Mouse (Mus musculus) stomach, embryonic 16.5 days (tissue): Measurements from ENCODE around the gene A130010J15Rik. TPM values are rescaled to one million over a fixed set of nuclear protein-coding genes. Genes with fewer than 3 reads are reported as not detected.

Experiments used
- ATAC-seq: fragments of 200-750 bp; cut with Nextera tagmentation; 2 replicates; pipeline ENCODE4 v1.8.0; 2017; ENCODE audit warnings: moderate number of reproducible peaks, moderate TSS enrichment; ENCODE audit not compliant: insufficient read depth, low FRiP score
- H3K27ac ChIP-seq: fragments of 300-500 bp; sonication (generic); 2 replicates; pipeline ENCODE4 v1.5.1; 2014; ENCODE audit warnings: low read length
- H3K27me3 ChIP-seq: fragments of 300-500 bp; sonication (generic); 2 replicates; pipeline ENCODE4 v1.6.1; 2014; ENCODE audit warnings: low read length, control low read depth, mixed read lengths; ENCODE audit not compliant: control insufficient read depth, insufficient read depth
- H3K36me3 ChIP-seq: fragments of 300-500 bp; sonication (generic); 2 replicates; pipeline ENCODE4 v1.6.1; 2014; ENCODE audit warnings: low read length; ENCODE audit not compliant: control insufficient read depth, insufficient read depth
- H3K4me1 ChIP-seq: fragments of 300-500 bp; sonication (generic); 2 replicates; pipeline ENCODE4 v1.6.1; 2014; ENCODE audit warnings: low read length, control low read depth, mixed read lengths; ENCODE audit not compliant: control insufficient read depth, insufficient read depth
- H3K4me2 ChIP-seq: fragments of 300-500 bp; sonication (generic); 2 replicates; pipeline ENCODE4 v1.6.1; 2014; ENCODE audit warnings: low read depth, low read length, mixed read lengths
- H3K4me3 ChIP-seq: fragments of 300-500 bp; sonication (generic); replicated peaks from 2 replicates; pipeline ENCODE4 v1.5.1; 2014; ENCODE audit warnings: mild to moderate bottlenecking, low read length
- H3K9ac ChIP-seq: fragments of 300-500 bp; sonication (generic); 2 replicates; pipeline ENCODE4 v1.6.1; 2014; ENCODE audit warnings: low read length
- H3K9me3 ChIP-seq: fragments of 300-500 bp; sonication (generic); replicated peaks from 2 replicates; pipeline ENCODE4 v1.6.1; 2016; ENCODE audit warnings: low read length, control low read depth; ENCODE audit not compliant: control insufficient read depth
- WGBS: fragments of 180-500 bp; shearing (Covaris S2); extraction: QIAGEN DNeasy Blood & Tissue Kit; methylation state at CpG from one replicate; pipeline ENCODE4 v1.1.7; 2014; 5-methylcytosine and 5-hydroxymethylcytosine counted together
- polyA plus RNA-seq: library from polyadenylated mRNA; unstranded; fragments of >200 nt; fragmentation: Nextera tagmentation; extraction: Ambion mirVana; gene quantifications from 2 replicates; pipeline ENCODE4 v1.2.1, GENCODE M21; 2015

The A130010J15Rik gene
- polyA plus RNA-seq, 1 experiment from 2014 or later, result 15.8 TPM

DNA sequence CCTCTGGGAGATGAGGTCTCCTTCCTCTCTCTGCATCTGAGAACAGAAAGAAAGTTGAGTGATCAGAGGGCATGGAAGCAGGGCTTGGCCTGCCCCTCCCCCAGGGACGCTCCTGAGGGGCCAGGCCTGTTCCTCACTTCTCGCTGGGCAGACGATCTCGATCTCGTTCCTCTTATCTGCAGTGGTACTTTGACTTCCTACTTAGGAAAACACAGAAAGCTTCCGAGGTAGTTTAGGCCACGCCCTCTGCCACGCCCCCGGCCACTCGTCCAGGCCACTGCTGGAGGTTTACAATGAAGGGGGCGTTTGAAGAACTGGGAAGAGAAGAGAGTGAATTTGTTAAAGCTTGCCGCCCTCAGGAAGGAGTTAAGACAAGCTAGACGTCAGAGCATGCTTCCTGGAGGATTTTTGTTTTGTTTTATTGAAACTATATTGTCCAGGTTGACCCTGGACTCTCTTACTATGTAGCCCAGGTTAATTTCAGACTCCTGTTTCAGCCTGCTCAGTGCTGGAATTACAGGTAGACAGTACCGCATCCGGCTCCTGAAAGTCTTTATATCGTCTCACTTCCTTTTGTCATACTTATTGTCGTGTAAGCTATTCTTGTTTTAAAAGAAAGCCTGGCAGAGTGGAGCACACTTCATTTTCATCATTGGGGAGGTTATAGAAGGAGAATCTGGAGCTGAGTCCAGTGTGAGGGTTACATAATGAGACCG, 7.4 kb upstream of the A130010J15Rik start:
- WGBS, result 14% methylated on average over 18 of the region's 18 CpGs
- H3K9ac ChIP-seq, result peak overlapping the region; percentile 58
- H3K36me3 ChIP-seq, result no peaks in the 10 kb centered on the region
- no peaks in the 10 kb centered on the region for H3K27me3 ChIP-seq
- peak overlapping the region; percentile 55 for H3K4me2 ChIP-seq
- no peaks in the 10 kb centered on the region for H3K9me3 ChIP-seq
- peak; percentile 78 for ATAC-seq
- H3K27ac ChIP-seq, result no peak overlapping the region
- peaks cover 24% of the 10 kb centered on the region for H3K4me1 ChIP-seq
- peak overlapping the region; percentile 26 for H3K4me3 ChIP-seq

DNA sequence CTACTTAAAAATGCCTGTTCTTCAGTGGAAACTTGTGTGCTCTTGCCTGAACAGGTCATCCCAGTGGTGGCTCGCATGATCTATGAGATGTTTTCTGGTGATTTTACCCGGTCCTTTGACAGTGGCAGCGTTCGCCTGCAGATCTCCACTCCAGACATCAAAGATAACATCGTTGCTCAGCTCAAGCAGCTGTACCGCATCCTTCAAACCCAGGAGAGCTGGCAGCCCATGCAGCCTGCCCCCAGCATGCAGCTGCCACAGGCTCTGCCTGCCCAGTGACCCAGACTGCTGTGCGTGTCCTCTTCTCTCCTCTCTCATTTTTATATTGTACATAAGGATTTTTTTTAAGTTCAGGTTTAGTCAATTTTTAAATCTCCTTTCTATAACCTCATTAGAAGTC, 1.4 kb downstream of the A130010J15Rik start:
- H3K9me3 ChIP-seq, result no peaks in the 10 kb centered on the region
- H3K9ac ChIP-seq, result no peak overlapping the region
- H3K4me2 ChIP-seq, result no peak overlapping the region
- ATAC-seq, result no peak
- H3K36me3 ChIP-seq, result no peaks in the 10 kb centered on the region
- WGBS, result 82% methylated on average over 7 of the region's 7 CpGs
- H3K27ac ChIP-seq, result no peak overlapping the region; the same call in 1 of the 2 replicates
- peaks cover 4% of the 10 kb centered on the region for H3K4me1 ChIP-seq
- no peaks in the 10 kb centered on the region for H3K27me3 ChIP-seq
- no peak overlapping the region for H3K4me3 ChIP-seq

DNA sequence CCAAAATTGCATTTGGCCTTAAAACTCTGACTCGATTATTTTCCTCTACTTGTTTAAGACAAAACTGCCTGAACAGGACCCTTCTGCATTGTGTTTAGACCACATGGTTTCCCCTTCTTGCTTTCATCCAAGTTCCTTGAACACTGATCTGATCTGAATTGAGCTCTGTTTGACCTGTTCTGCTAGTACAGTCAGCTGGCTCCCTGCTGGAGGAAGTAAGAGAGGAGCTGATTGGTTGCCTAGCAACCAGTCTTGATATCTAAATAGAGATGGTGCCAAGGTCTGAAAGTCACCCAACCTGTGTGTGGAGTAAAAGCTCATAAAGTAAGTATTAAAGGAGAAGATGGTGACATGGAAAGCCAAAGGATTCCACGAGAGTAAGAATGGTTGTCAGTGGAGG, 2.0 kb downstream of the A130010J15Rik start:
- peak overlapping the region; percentile 56; the same call in 1 of the 2 replicates for H3K27ac ChIP-seq
- peak; percentile 42 for ATAC-seq

DNA sequence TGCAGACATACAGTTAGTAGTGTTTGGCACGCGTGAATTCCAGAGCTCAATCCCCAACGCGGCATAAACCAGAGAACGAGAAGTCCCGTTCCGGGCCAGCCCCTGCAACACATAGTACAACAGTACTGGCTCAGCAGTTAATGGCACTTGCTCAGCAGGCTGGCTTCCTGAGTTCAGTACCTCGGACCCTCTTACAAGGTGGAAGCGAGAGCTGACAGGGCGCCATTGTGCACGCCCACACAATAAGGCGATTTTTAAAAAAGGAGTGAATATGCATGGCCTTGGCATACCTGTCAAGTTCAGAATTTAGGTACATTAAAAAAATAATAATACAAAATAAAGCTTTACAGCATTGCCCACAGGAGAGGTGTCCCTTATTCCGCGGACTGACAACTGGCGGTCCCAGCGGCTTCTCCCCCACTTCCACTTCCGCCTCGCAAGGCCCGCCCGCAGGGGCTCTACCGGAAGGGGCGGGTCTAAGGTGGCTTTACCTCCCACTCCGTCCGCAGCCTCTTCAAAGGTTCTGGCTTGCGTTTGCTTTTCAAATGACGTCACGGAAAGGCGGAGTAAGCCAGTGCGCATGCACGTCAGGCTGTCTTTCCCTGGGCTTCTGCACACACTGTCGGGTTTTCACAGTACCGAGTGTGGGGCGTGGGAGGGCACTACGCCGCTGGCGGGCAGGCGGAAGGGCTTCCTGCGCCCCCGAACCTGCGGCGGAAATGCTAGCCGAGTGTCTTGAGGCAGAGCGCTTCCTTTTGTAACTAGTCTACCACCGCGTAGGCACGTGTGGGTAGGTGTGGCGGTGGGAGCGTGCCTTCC, 5.4 kb downstream of the A130010J15Rik start:
- under 1% methylated on average over 48 of the region's 48 CpGs for WGBS
- Histone ChIP-seq H3K27ac (peak overlapping the region; percentile 89), H3K4me2 (peak overlapping the region; percentile 76), H3K4me1 (peaks cover 16% of the 10 kb centered on the region), H3K9me3 (no peaks in the 10 kb centered on the region), H3K4me3 (peak overlapping the region; percentile 67), H3K9ac (peak overlapping the region; percentile 79), H3K27me3 (no peaks in the 10 kb centered on the region), H3K36me3 (no peaks in the 10 kb centered on the region)
- peak; percentile 98 for ATAC-seq

More for the DNA sequence above, 2.0 kb downstream of the A130010J15Rik start:
- WGBS, result 54% methylated on average over 2 of the region's 2 CpGs
- H3K27me3 ChIP-seq, result no peaks in the 10 kb centered on the region
- no peak overlapping the region for H3K4me3 ChIP-seq
- no peaks in the 10 kb centered on the region for H3K36me3 ChIP-seq
- no peaks in the 10 kb centered on the region for H3K9me3 ChIP-seq
- H3K9ac ChIP-seq, result no peak overlapping the region
- H3K4me2 ChIP-seq, result no peak overlapping the region
- H3K4me1 ChIP-seq, result peaks cover 11% of the 10 kb centered on the region

DNA sequence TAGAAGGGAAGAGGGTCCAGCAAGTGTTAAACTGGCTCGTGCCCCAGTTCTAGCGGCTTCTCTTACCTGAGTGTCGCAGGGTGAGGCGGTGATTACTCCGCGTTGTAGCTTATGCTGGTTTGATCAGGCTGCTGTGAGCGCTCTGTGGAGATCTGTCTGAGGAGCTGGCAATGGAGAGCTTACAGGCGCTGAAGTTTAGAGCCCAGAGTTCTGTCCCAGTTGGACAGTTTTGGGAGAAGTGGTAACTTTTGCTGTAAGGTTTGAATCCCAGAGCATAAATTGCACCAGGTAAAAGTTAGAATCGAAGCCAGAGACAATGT, 5.9 kb downstream of the A130010J15Rik start:
- Histone ChIP-seq H3K9me3 (no peaks in the 10 kb centered on the region), H3K4me2 (peak overlapping the region; percentile 76), H3K36me3 (no peaks in the 10 kb centered on the region), H3K4me3 (peak overlapping the region; percentile 67), H3K9ac (peak overlapping the region; percentile 79), H3K27ac (peak overlapping the region; percentile 89), H3K27me3 (no peaks in the 10 kb centered on the region), H3K4me1 (peaks cover 16% of the 10 kb centered on the region)
- 14% methylated on average over 9 of the region's 9 CpGs for WGBS
- no peak; the same call in none of the 2 replicates for ATAC-seq

- Histone ChIP-seq H3K27ac (peak overlapping the region; percentile 89), H3K4me1 (peaks cover 16% of the 10 kb centered on the region), H3K36me3 (no peaks in the 10 kb centered on the region), H3K9ac (peak overlapping the region; percentile 79), H3K9me3 (no peaks in the 10 kb centered on the region), H3K27me3 (no peaks in the 10 kb centered on the region), H3K4me2 (peak overlapping the region; percentile 76), H3K4me3 (peak overlapping the region; percentile 67)
- ATAC-seq, result no peak
- 78% methylated on average over 13 of the region's 13 CpGs for WGBS
Observed at GRCm38 (mm10) chr1:193174143-193174733, 6.4 kb downstream of the A130010J15Rik start.

- 76% methylated on average over 3 of the region's 3 CpGs for WGBS
- H3K4me2 ChIP-seq, result no peak overlapping the region
- no peaks in the 10 kb centered on the region for H3K36me3 ChIP-seq
- H3K9me3 ChIP-seq, result no peaks in the 10 kb centered on the region
- no peak overlapping the region for H3K27ac ChIP-seq
- H3K4me1 ChIP-seq, result no peaks in the 10 kb centered on the region
- no peak overlapping the region for H3K9ac ChIP-seq
- H3K27me3 ChIP-seq, result no peaks in the 10 kb centered on the region
- ATAC-seq, result no peak
- no peak overlapping the region for H3K4me3 ChIP-seq
Observed at GRCm38 (mm10) chr1:193181104-193181503, 13.3 kb downstream of the A130010J15Rik start.

DNA sequence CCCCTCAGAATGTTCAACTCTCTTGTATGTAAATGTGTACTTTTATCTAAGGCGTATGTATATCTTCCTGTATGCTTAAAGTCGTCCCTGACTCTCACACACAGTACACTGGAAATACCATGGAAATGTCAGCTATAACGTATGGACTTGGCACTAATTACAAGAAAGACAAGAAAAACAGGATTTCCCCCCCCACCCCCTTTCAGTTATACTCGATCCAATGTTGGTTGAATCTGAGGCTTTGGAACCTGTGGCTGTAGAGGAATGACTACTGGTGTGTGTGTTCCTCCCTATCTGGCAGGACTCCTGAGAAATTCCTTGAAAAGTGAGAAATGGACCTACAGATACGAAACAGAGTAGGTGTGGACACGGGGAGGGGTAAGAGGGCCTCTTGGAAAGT, 20.4 kb downstream of the A130010J15Rik start:
- peak; percentile 10; the same call in 1 of the 2 replicates for ATAC-seq
- 46% methylated on average over 6 of the region's 6 CpGs for WGBS
- Histone ChIP-seq H3K27ac (peak overlapping the region; percentile 91), H3K4me1 (peaks cover 31% of the 10 kb centered on the region), H3K27me3 (no peaks in the 10 kb centered on the region), H3K4me3 (no peak overlapping the region), H3K4me2 (peak overlapping the region; percentile 39; the same call in 1 of the 2 replicates), H3K9ac (no peak overlapping the region), H3K9me3 (no peaks in the 10 kb centered on the region), H3K36me3 (no peaks in the 10 kb centered on the region)
